Mouse (Mus musculus): ENCODE data around the gene Gfra4. TPM values are rescaled to one million over a fixed set of nuclear protein-coding genes. Genes with fewer than 3 reads are reported as not detected.

Gene Gfra4
- polyA plus RNA-seq, 1 experiment: not detected

DNA sequence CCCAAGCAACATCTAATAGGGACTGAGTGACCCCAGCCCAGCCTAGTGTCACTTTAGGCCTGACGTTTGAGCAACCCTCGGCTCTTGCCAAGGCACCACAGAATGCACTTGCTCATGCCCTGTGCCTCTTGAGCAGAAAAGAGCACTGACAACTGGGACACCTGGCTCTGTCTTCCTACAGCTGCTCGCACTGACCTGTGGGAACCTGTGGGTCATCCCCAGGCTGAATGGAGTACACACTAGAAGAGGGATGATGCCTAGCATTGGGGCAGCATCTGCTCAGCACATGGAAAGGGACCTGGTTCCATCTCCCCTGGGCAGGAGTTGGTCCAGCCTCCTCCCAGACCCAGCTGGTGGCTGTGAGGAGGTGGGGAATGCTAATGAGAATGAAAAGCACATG lies 15.9 kb downstream of the Gfra4 start:
- peaks cover 41% of the 10 kb centered on the region for H3K36me3 ChIP-seq (ENCODE audit: control insufficient read depth)
- no peaks in the 10 kb centered on the region for H3K9me3 ChIP-seq (ENCODE audit: control insufficient read depth, low read length)
- H3K4me3 ChIP-seq (replicated peaks): no peak overlapping the region
- H3K4me1 ChIP-seq (ENCODE audit: control insufficient read depth): peaks cover 28% of the 10 kb centered on the region
- TF ChIP-seq GATA1 (IDR thresholded peaks at IDR 0.05; ENCODE audit: low read length) (no peak), TAL1 (IDR thresholded peaks at IDR 0.05; ENCODE audit: low read length) (no peak)
- no peaks in the 10 kb centered on the region for H3K27me3 ChIP-seq (ENCODE audit: control insufficient read depth)

DNA sequence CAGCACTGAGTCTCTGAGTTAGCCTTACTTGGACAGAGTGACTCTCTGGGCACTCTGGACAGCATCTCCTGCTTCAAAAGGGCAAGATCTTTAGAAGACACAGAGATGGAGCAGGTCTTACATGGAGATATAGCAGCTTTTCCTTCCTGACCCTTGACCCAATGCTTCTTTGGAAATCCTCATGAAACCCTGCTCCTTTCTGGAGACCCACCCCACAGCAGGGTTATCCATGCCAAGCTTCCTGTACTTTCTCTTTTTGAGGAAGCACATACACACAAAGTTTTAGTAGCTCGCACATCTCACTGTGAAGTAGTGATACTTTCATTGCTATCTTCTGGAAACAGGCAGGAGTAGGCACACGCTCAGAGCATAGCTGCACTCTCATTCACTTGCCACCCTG lies 17.7 kb downstream of the Gfra4 start:
- Histone ChIP-seq H3K36me3 (ENCODE audit: control insufficient read depth) (peaks cover 44% of the 10 kb centered on the region), H3K27me3 (ENCODE audit: control insufficient read depth) (no peaks in the 10 kb centered on the region), H3K9me3 (ENCODE audit: control insufficient read depth, low read length) (no peaks in the 10 kb centered on the region), H3K4me3 (replicated peaks) (no peak overlapping the region), H3K4me1 (ENCODE audit: control insufficient read depth) (peaks cover 14% of the 10 kb centered on the region)
- TF ChIP-seq GATA1 (IDR thresholded peaks at IDR 0.05; ENCODE audit: low read length) (no peak), TAL1 (IDR thresholded peaks at IDR 0.05; ENCODE audit: low read length) (no peak)

GRCm38 (mm10) chr2:131010566-131010965 lies 32.3 kb downstream of the Gfra4 start:
- TF ChIP-seq GATA1 (IDR thresholded peaks at IDR 0.05; ENCODE audit: low read length) (no peak), TAL1 (IDR thresholded peaks at IDR 0.05; ENCODE audit: low read length) (no peak)
- Histone ChIP-seq H3K27me3 (ENCODE audit: control insufficient read depth) (no peaks in the 10 kb centered on the region), H3K4me3 (replicated peaks) (no peak overlapping the region), H3K9me3 (ENCODE audit: control insufficient read depth, low read length) (no peaks in the 10 kb centered on the region), H3K36me3 (ENCODE audit: control insufficient read depth) (peaks cover 40% of the 10 kb centered on the region), H3K4me1 (ENCODE audit: control insufficient read depth) (peaks cover 14% of the 10 kb centered on the region)

DNA sequence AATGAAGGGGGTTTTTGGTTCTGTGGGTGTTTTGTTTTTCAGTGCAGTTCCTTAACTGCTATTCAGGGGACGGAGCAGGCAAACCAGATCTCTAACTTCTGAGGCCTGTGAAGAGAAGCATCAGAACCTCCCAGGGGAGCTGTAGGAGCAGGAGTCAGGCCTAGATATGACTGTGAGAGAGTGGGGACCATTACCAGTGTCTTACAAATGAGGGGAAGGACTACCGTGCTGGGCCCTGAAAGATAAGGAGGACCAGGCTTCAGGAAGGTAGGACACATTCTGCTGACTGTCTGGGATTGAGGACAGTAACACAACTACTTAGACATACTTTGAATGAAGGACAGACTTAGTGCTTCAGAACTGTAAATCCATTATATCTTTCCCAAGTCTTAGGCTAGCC lies 33.8 kb downstream of the Gfra4 start:
- Histone ChIP-seq H3K4me3 (replicated peaks) (no peak overlapping the region), H3K36me3 (ENCODE audit: control insufficient read depth) (peaks cover 41% of the 10 kb centered on the region), H3K27me3 (ENCODE audit: control insufficient read depth) (no peaks in the 10 kb centered on the region), H3K9me3 (ENCODE audit: control insufficient read depth, low read length) (no peaks in the 10 kb centered on the region), H3K4me1 (ENCODE audit: control insufficient read depth) (peaks cover 14% of the 10 kb centered on the region)
- TF ChIP-seq TAL1 (IDR thresholded peaks at IDR 0.05; ENCODE audit: low read length) (no peak), GATA1 (IDR thresholded peaks at IDR 0.05; ENCODE audit: low read length) (no peak)

GRCm38 (mm10) chr2:130992818-130993217 lies 50.1 kb downstream of the Gfra4 start:
- no peaks in the 10 kb centered on the region; the same call in 1 of the 2 replicates for H3K4me1 ChIP-seq (ENCODE audit: control insufficient read depth)
- H3K4me3 ChIP-seq (replicated peaks): no peak overlapping the region
- TF ChIP-seq TAL1 (IDR thresholded peaks at IDR 0.05; ENCODE audit: low read length): no peak
- no peak for TF ChIP-seq GATA1 (IDR thresholded peaks at IDR 0.05; ENCODE audit: low read length)
- no peaks in the 10 kb centered on the region for H3K9me3 ChIP-seq (ENCODE audit: control insufficient read depth, low read length)
- H3K36me3 ChIP-seq (ENCODE audit: control insufficient read depth): peaks cover 30% of the 10 kb centered on the region
- no peaks in the 10 kb centered on the region for H3K27me3 ChIP-seq (ENCODE audit: control insufficient read depth)

Other genes starting within 250 kb of the Gfra4 start
- 0.11 and 0.34 TPM in 2 replicates for gene 4930402H24Rik, start 136.7 kb downstream of the Gfra4 start, polyA plus RNA-seq (2012)
- 0.09 and 0.11 TPM in 2 replicates for gene Atrn, start 136.6 kb downstream of the Gfra4 start, polyA plus RNA-seq (2012)
- gene Adam33, start 20.7 kb upstream of the Gfra4 start, polyA plus RNA-seq (2012): 0.04 TPM in 1 of 2 replicates, not detected in the other
- 0.03 and 0.04 TPM in 2 replicates for gene Siglec1, start 43.7 kb upstream of the Gfra4 start, polyA plus RNA-seq (2012)
- gene Hspa12b, start 84.2 kb upstream of the Gfra4 start, polyA plus RNA-seq (2012): 0.18 and 0.20 TPM in 2 replicates
- not detected in 2 replicates for gene Gm11037, start 90.4 kb upstream of the Gfra4 start, polyA plus RNA-seq (2012)
- gene 1700037H04Rik, start 117.0 kb upstream of the Gfra4 start, polyA plus RNA-seq (2012): 219 and 275 TPM in 2 replicates
- 27.7 and 31.8 TPM in 2 replicates for gene Cenpb, start 137.0 kb upstream of the Gfra4 start, polyA plus RNA-seq (2012)
- 52.6 and 58.1 TPM in 2 replicates for gene Cdc25b, start 143.9 kb upstream of the Gfra4 start, polyA plus RNA-seq (2012)
- gene Spef1, start 144.2 kb upstream of the Gfra4 start, polyA plus RNA-seq (2012): 1.6 and 2.1 TPM in 2 replicates
- 3.0 and 3.9 TPM in 2 replicates for gene Ap5s1, start 164.0 kb upstream of the Gfra4 start, polyA plus RNA-seq (2012)
- 3.2 and 4.8 TPM in 2 replicates for gene Mavs, start 191.0 kb upstream of the Gfra4 start, polyA plus RNA-seq (2012)
- 2.3 and 3.0 TPM in 2 replicates for gene Pank2, start 219.4 kb upstream of the Gfra4 start, polyA plus RNA-seq (2012)

Measured in erythroblast, embryonic 14.5 days (primary cell).